18 mouse cellular contexts compared by ENCODE assay signal in the genomic region with DNA sequence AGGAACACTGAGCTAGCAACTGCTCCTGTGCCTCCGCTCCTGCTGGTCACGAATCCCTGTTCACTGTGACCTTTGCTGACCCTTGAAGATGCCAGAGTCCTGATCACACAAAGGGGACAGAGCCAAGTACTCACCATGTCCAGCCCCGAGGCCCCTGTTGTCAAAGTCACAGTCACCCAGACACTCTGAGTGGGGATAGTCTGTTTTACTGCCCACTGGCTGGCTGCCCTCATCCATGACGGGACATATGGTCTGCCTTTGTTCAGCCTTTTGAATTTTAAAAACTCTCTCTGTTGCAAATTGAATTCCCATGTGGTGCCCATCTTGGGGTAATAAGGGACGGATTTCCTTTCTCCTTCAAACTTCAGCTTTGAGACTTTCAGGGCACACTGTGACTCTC. TPM values are rescaled to one million over a fixed set of nuclear protein-coding genes. Genes with fewer than 3 reads are reported as not detected.
DNase-seq lines count a peak whose midpoint lies in the region; ATAC-seq and TF ChIP-seq lines count a peak whose summit lies in the region.
"Had no signal": no experiment of that assay in that cellular context is flagged by ENCODE, and none has a peak within 500 bp of the region (broad histone marks: within the 10 kb centered on the region; RNA-seq: fewer than 3 reads in every experiment).

No protein-coding gene starts in this region.

- H3K36me3 ChIP-seq in forebrain, embryonic 10.5 days (replicated peaks), result no peaks in the 10 kb centered on the region
- H3K36me3 ChIP-seq in forebrain, postnatal 0 days (ENCODE audit: insufficient read depth), result no peaks in the 10 kb centered on the region
- H3K36me3 ChIP-seq in midbrain, embryonic 12.5 days, result no peaks in the 10 kb centered on the region
- H3K36me3 ChIP-seq in midbrain, embryonic 13.5 days, result no peaks in the 10 kb centered on the region
- no peaks in the 10 kb centered on the region for H3K36me3 ChIP-seq in embryonic facial prominence, embryonic 12.5 days
- H3K36me3 ChIP-seq in limb, embryonic 14.5 days (ENCODE audit: control insufficient read depth, insufficient read depth, low read length), result no peaks in the 10 kb centered on the region
- no peaks in the 10 kb centered on the region for H3K36me3 ChIP-seq in thymus, adult 2 months (ENCODE audit: control insufficient read depth, insufficient read depth, low read length)

- no peaks in the 10 kb centered on the region for H3K9me3 ChIP-seq in forebrain, embryonic 10.5 days
- no peaks in the 10 kb centered on the region for H3K9me3 ChIP-seq in forebrain, postnatal 0 days (ENCODE audit: low read length)
- no peaks in the 10 kb centered on the region for H3K9me3 ChIP-seq in midbrain, embryonic 12.5 days
- no peaks in the 10 kb centered on the region for H3K9me3 ChIP-seq in midbrain, embryonic 13.5 days
- no peaks in the 10 kb centered on the region for H3K9me3 ChIP-seq in embryonic facial prominence, embryonic 12.5 days
- no peaks in the 10 kb centered on the region for H3K9me3 ChIP-seq in limb, embryonic 14.5 days (ENCODE audit: control insufficient read depth, low read length)

- no peaks in the 10 kb centered on the region for H3K27me3 ChIP-seq in forebrain, embryonic 10.5 days (ENCODE audit: poor library complexity, severe bottlenecking)
- H3K27me3 ChIP-seq in forebrain, postnatal 0 days (ENCODE audit: insufficient read depth, low read length), result no peaks in the 10 kb centered on the region
- no peaks in the 10 kb centered on the region for H3K27me3 ChIP-seq in midbrain, embryonic 12.5 days
- H3K27me3 ChIP-seq in midbrain, embryonic 13.5 days, result no peaks in the 10 kb centered on the region
- H3K27me3 ChIP-seq in embryonic facial prominence, embryonic 12.5 days, result no peaks in the 10 kb centered on the region
- no peaks in the 10 kb centered on the region for H3K27me3 ChIP-seq in limb, embryonic 14.5 days (ENCODE audit: control insufficient read depth, insufficient read depth, low read length)
- H3K27me3 ChIP-seq in thymus, adult 2 months (ENCODE audit: control insufficient read depth, insufficient read depth, low read length), result no peaks in the 10 kb centered on the region
- H3K27me3 ChIP-seq: CH12.LX had no signal

- H3K27ac ChIP-seq in forebrain, embryonic 10.5 days, result peak overlapping the region; percentile 61
- no peak overlapping the region for H3K27ac ChIP-seq in forebrain, postnatal 0 days (ENCODE audit: low read depth, low read length)
- peak overlapping the region; percentile 26; the same call in 1 of the 2 replicates for H3K27ac ChIP-seq in midbrain, embryonic 12.5 days (replicated peaks)
- no peak overlapping the region for H3K27ac ChIP-seq in midbrain, embryonic 13.5 days
- H3K27ac ChIP-seq in embryonic facial prominence, embryonic 12.5 days, result peak overlapping the region; percentile 71
- 0 out of 2 replicates have a peak overlapping the region, but pooled peaks have one; percentile 41 for H3K27ac ChIP-seq in limb, embryonic 14.5 days (replicated peaks; ENCODE audit: low read depth, low read length)
- H3K27ac ChIP-seq in thymus, adult 2 months (ENCODE audit: control insufficient read depth, insufficient read depth, low read length), result no peak overlapping the region

- no peak for ATAC-seq in forebrain, postnatal 0 days
- no peak for ATAC-seq in midbrain, embryonic 12.5 days (ENCODE audit: low FRiP score, low read depth)
- ATAC-seq in midbrain, embryonic 13.5 days, result no peak
- ATAC-seq in embryonic facial prominence, embryonic 12.5 days (ENCODE audit: insufficient number of reproducible peaks, insufficient read depth, low FRiP score, low TSS enrichment), result peak; percentile 39
- ATAC-seq in limb, embryonic 14.5 days (ENCODE audit: low FRiP score, low read depth), result no peak
- no peak for ATAC-seq in CD4-positive, CD25-positive, alpha-beta regulatory T cell, adult 4 months

- 31% methylated on average over 5 of the region's 5 CpGs for WGBS in forebrain, embryonic 10.5 days
- 26% methylated on average over 5 of the region's 5 CpGs for WGBS in forebrain, postnatal 0 days
- WGBS in midbrain, embryonic 12.5 days, result 11% methylated on average over 5 of the region's 5 CpGs
- 12% methylated on average over 5 of the region's 5 CpGs for WGBS in midbrain, embryonic 13.5 days
- 20% methylated on average over 5 of the region's 5 CpGs for WGBS in embryonic facial prominence, embryonic 12.5 days
- WGBS in limb, embryonic 14.5 days, result 27% methylated on average over 5 of the region's 5 CpGs
- 94% methylated on average over 5 of the region's 5 CpGs for WGBS in thymus, adult 2 months

- H3K4me1 ChIP-seq in forebrain, embryonic 10.5 days, result peaks cover 11% of the 10 kb centered on the region
- H3K4me1 ChIP-seq in forebrain, postnatal 0 days (ENCODE audit: insufficient read depth), result no peaks in the 10 kb centered on the region
- H3K4me1 ChIP-seq in midbrain, embryonic 12.5 days, result peaks cover 11% of the 10 kb centered on the region; the same call in 1 of the 2 replicates
- H3K4me1 ChIP-seq in midbrain, embryonic 13.5 days (replicated peaks), result peaks cover 9% of the 10 kb centered on the region
- peaks cover 11% of the 10 kb centered on the region for H3K4me1 ChIP-seq in embryonic facial prominence, embryonic 12.5 days
- no peaks in the 10 kb centered on the region for H3K4me1 ChIP-seq in limb, embryonic 14.5 days (ENCODE audit: control insufficient read depth, insufficient read depth, low read length)
- H3K4me1 ChIP-seq in thymus, adult 2 months (replicated peaks; ENCODE audit: control insufficient read depth, insufficient read depth, low read length), result no peaks in the 10 kb centered on the region

- H3K4me2 ChIP-seq in forebrain, postnatal 0 days (ENCODE audit: low read depth), result no peak overlapping the region
- no peak overlapping the region for H3K4me2 ChIP-seq in midbrain, embryonic 12.5 days (replicated peaks)
- no peak overlapping the region for H3K4me2 ChIP-seq in midbrain, embryonic 13.5 days (replicated peaks)
- H3K4me2 ChIP-seq in embryonic facial prominence, embryonic 12.5 days (replicated peaks), result no peak overlapping the region
- no peak overlapping the region for H3K4me2 ChIP-seq in limb, embryonic 14.5 days (replicated peaks; ENCODE audit: low read depth, low read length, severe bottlenecking)

- no peak for DNase-seq in forebrain, embryonic 10.5 days (ENCODE audit: extremely low spot score, low spot score)
- DNase-seq in forebrain, postnatal 0 days, result no peak
- DNase-seq in limb, embryonic 14.5 days (ENCODE audit: low spot score), result no peak
- no peak for DNase-seq in thymus, adult 2 months
- DNase-seq: adrenal gland, postnatal 14 days; cerebellum, postnatal 25 days; heart, adult 11 months; kidney, adult 11 months; kidney, postnatal 36 days; lung, postnatal 14 days; spleen, adult 18-20 months; thymus, postnatal 4 days had no signal

- TF ChIP-seq CTCF in forebrain, postnatal 0 days (IDR thresholded peaks at IDR 0.05; ENCODE audit: low read depth), result no peak
- no peak for TF ChIP-seq CTCF in thymus, adult 2 months (IDR thresholded peaks at IDR 0.05; ENCODE audit: borderline replicate concordance, control insufficient read depth, extremely low read depth, insufficient read depth, low read length, poor library complexity)

- TF ChIP-seq POLR2A in limb, embryonic 14.5 days (IDR thresholded peaks at IDR 0.05; ENCODE audit: borderline replicate concordance, extremely low read depth, insufficient read depth, insufficient read length), result no peak
- TF ChIP-seq POLR2A in thymus, adult 2 months (IDR thresholded peaks at IDR 0.05; ENCODE audit: control insufficient read depth, extremely low read depth, insufficient read depth, low read length, poor library complexity), result no peak

- H3K4me3 ChIP-seq in forebrain, embryonic 10.5 days, result no peak overlapping the region
- no peak overlapping the region for H3K4me3 ChIP-seq in forebrain, postnatal 0 days (ENCODE audit: low read depth, low read length)
- no peak overlapping the region for H3K4me3 ChIP-seq in midbrain, embryonic 12.5 days
- no peak overlapping the region for H3K4me3 ChIP-seq in midbrain, embryonic 13.5 days (replicated peaks)
- H3K4me3 ChIP-seq in embryonic facial prominence, embryonic 12.5 days, result no peak overlapping the region
- no peak overlapping the region for H3K4me3 ChIP-seq in limb, embryonic 14.5 days (replicated peaks; ENCODE audit: low read length)
- H3K4me3 ChIP-seq in thymus, adult 2 months (ENCODE audit: control insufficient read depth, insufficient read depth, low read length), result no peak overlapping the region
- H3K4me3 ChIP-seq: erythroblast, embryonic 14.5 days had no signal

- H3K9ac ChIP-seq in forebrain, postnatal 0 days, result no peak overlapping the region
- peak overlapping the region; percentile 11; the same call in 1 of the 2 replicates for H3K9ac ChIP-seq in midbrain, embryonic 12.5 days (replicated peaks)
- H3K9ac ChIP-seq in midbrain, embryonic 13.5 days (replicated peaks), result no peak overlapping the region
- H3K9ac ChIP-seq in embryonic facial prominence, embryonic 12.5 days, result no peak overlapping the region
- no peak overlapping the region for H3K9ac ChIP-seq in limb, embryonic 14.5 days (ENCODE audit: low read depth, low read length, severe bottlenecking)

RNA-seq across cellular contexts. Expression of a gene that starts 28.3 kb away (rescaled TPM):
- 10.4 and 11.1 TPM in 2 replicates for polyA plus RNA-seq in forebrain, embryonic 10.5 days (2016; fragmentation: Nextera tagmentation; extraction: Ambion mirVana)
- 13.2 and 15.2 TPM in 2 replicates for total RNA-seq in forebrain, postnatal 0 days (2014; rRNA removed)
- polyA plus RNA-seq in forebrain, postnatal 0 days (2015; fragmentation: Nextera tagmentation; extraction: Ambion mirVana), result 7.8 and 8.2 TPM in 2 replicates
- polyA plus RNA-seq in midbrain, embryonic 12.5 days (2016; fragmentation: Nextera tagmentation; extraction: Ambion mirVana), result 9.4 and 11.0 TPM in 2 replicates
- polyA plus RNA-seq in midbrain, embryonic 13.5 days (2015; fragmentation: Nextera tagmentation; extraction: Ambion mirVana), result 10.8 and 11.1 TPM in 2 replicates
- 11.5 and 13.2 TPM in 2 replicates for polyA plus RNA-seq in embryonic facial prominence, embryonic 12.5 days (2016; fragmentation: Nextera tagmentation; extraction: Ambion mirVana)
- polyA plus RNA-seq in limb, embryonic 14.5 days (2012; rRNA removed), result 7.7 and 10.3 TPM in 2 replicates
- polyA plus RNA-seq in limb, embryonic 14.5 days (2014; fragmentation: Nextera tagmentation; extraction: Ambion mirVana), result 8.0 and 10.8 TPM in 2 replicates
- polyA plus RNA-seq in CD4-positive, CD25-positive, alpha-beta regulatory T cell, adult 4 months (2017; shearing (Covaris generic)), result under 1 TPM; 0.14 to 0.24 TPM
- 10.2 and 11.4 TPM in 2 replicates for polyA plus RNA-seq in thymus, adult 2 months (2012; rRNA removed)

RNA-seq across cellular contexts. Expression of a gene that starts 41.3 kb away (rescaled TPM):
- 4.9 and 5.4 TPM in 2 replicates for polyA plus RNA-seq in forebrain, embryonic 10.5 days (2016; fragmentation: Nextera tagmentation; extraction: Ambion mirVana)
- total RNA-seq in forebrain, postnatal 0 days (2014; rRNA removed), result 18.9 and 29.5 TPM in 2 replicates
- polyA plus RNA-seq in forebrain, postnatal 0 days (2015; fragmentation: Nextera tagmentation; extraction: Ambion mirVana), result 1.9 and 3.0 TPM in 2 replicates
- 5.8 and 6.0 TPM in 2 replicates for polyA plus RNA-seq in midbrain, embryonic 12.5 days (2016; fragmentation: Nextera tagmentation; extraction: Ambion mirVana)
- polyA plus RNA-seq in midbrain, embryonic 13.5 days (2015; fragmentation: Nextera tagmentation; extraction: Ambion mirVana), result 3.2 and 3.4 TPM in 2 replicates
- polyA plus RNA-seq in embryonic facial prominence, embryonic 12.5 days (2016; fragmentation: Nextera tagmentation; extraction: Ambion mirVana), result 4.8 and 5.1 TPM in 2 replicates
- 10.5 and 11.3 TPM in 2 replicates for polyA plus RNA-seq in limb, embryonic 14.5 days (2012; rRNA removed)
- 6.1 and 6.9 TPM in 2 replicates for polyA plus RNA-seq in limb, embryonic 14.5 days (2014; fragmentation: Nextera tagmentation; extraction: Ambion mirVana)
- 1 to 10 TPM; 3.4 to 4.3 TPM for polyA plus RNA-seq in CD4-positive, CD25-positive, alpha-beta regulatory T cell, adult 4 months (2017; shearing (Covaris generic))
- 18.7 and 20.0 TPM in 2 replicates for polyA plus RNA-seq in thymus, adult 2 months (2012; rRNA removed)

RNA-seq across cellular contexts. Expression of a gene that starts 50.4 kb away (rescaled TPM):
- 24.3 and 25.5 TPM in 2 replicates for polyA plus RNA-seq in forebrain, embryonic 10.5 days (2016; fragmentation: Nextera tagmentation; extraction: Ambion mirVana)
- total RNA-seq in forebrain, postnatal 0 days (2014; rRNA removed), result 30.6 and 31.3 TPM in 2 replicates
- polyA plus RNA-seq in forebrain, postnatal 0 days (2015; fragmentation: Nextera tagmentation; extraction: Ambion mirVana), result 14.5 and 17.5 TPM in 2 replicates
- polyA plus RNA-seq in midbrain, embryonic 12.5 days (2016; fragmentation: Nextera tagmentation; extraction: Ambion mirVana), result 26.2 and 27.4 TPM in 2 replicates
- 17.7 and 21.1 TPM in 2 replicates for polyA plus RNA-seq in midbrain, embryonic 13.5 days (2015; fragmentation: Nextera tagmentation; extraction: Ambion mirVana)
- polyA plus RNA-seq in embryonic facial prominence, embryonic 12.5 days (2016; fragmentation: Nextera tagmentation; extraction: Ambion mirVana), result 36.2 and 41.5 TPM in 2 replicates
- polyA plus RNA-seq in limb, embryonic 14.5 days (2012; rRNA removed), result 27.9 and 38.5 TPM in 2 replicates
- 20.1 and 21.1 TPM in 2 replicates for polyA plus RNA-seq in limb, embryonic 14.5 days (2014; fragmentation: Nextera tagmentation; extraction: Ambion mirVana)
- 10 to 100 TPM; 25.0 to 25.2 TPM for polyA plus RNA-seq in CD4-positive, CD25-positive, alpha-beta regulatory T cell, adult 4 months (2017; shearing (Covaris generic))
- 264 and 297 TPM in 2 replicates for polyA plus RNA-seq in thymus, adult 2 months (2012; rRNA removed)

Comparison
In these comparisons a context has a peak if more than half of its experiments do, and no peak if none do; other contexts are left out.
1. H3K27ac ChIP-seq: peak in forebrain, embryonic 10.5 days (single experiment), midbrain, embryonic 12.5 days (single experiment), embryonic facial prominence, embryonic 12.5 days (single experiment) and limb, embryonic 14.5 days (single experiment); none in forebrain, postnatal 0 days (single experiment), midbrain, embryonic 13.5 days (single experiment) and thymus, adult 2 months (single experiment).